In genomic region chr2:72478176-72478575, GRCm38 (mm10) we compare ENCODE assay signal across 8 mouse cellular contexts. TPM values are rescaled to one million over a fixed set of nuclear protein-coding genes. Genes with fewer than 3 reads are reported as not detected.
A peak's percentile ranks its signal among the peaks of the same experiment; 100 is the strongest.
DNase-seq lines count a peak whose midpoint lies in the region; ATAC-seq and TF ChIP-seq lines count a peak whose summit lies in the region.
"Had no signal": no experiment of that assay in that cellular context is flagged by ENCODE, and none has a peak within 500 bp of the region (broad histone marks: within the 10 kb centered on the region; RNA-seq: fewer than 3 reads in every experiment).

No protein-coding gene starts in this region.

- peaks cover 33% of the 10 kb centered on the region for H3K4me1 ChIP-seq in lung, embryonic 15.5 days
- peaks cover 60% of the 10 kb centered on the region for H3K4me1 ChIP-seq in forebrain, embryonic 13.5 days
- peaks cover 11% of the 10 kb centered on the region for H3K4me1 ChIP-seq in limb, embryonic 14.5 days (ENCODE audit: control insufficient read depth, insufficient read depth, low read length)
- peaks cover 28% of the 10 kb centered on the region for H3K4me1 ChIP-seq in stomach, embryonic 16.5 days (ENCODE audit: control insufficient read depth, insufficient read depth, low read length)

- no peak overlapping the region for H3K9ac ChIP-seq in lung, embryonic 15.5 days
- peak overlapping the region; percentile 86; the same call in 1 of the 2 replicates for H3K9ac ChIP-seq in forebrain, embryonic 13.5 days
- H3K9ac ChIP-seq in limb, embryonic 14.5 days (ENCODE audit: low read depth, low read length, severe bottlenecking): no peak overlapping the region
- H3K9ac ChIP-seq in stomach, embryonic 16.5 days (ENCODE audit: low read length): no peak overlapping the region

- no peaks in the 10 kb centered on the region for H3K27me3 ChIP-seq in lung, embryonic 15.5 days
- H3K27me3 ChIP-seq in forebrain, embryonic 13.5 days: peaks cover 11% of the 10 kb centered on the region
- no peaks in the 10 kb centered on the region for H3K27me3 ChIP-seq in limb, embryonic 14.5 days (ENCODE audit: control insufficient read depth, insufficient read depth, low read length)
- no peaks in the 10 kb centered on the region for H3K27me3 ChIP-seq in stomach, embryonic 16.5 days (ENCODE audit: control insufficient read depth, insufficient read depth, low read length)

- H3K9me3 ChIP-seq in lung, embryonic 15.5 days: no peaks in the 10 kb centered on the region
- no peaks in the 10 kb centered on the region for H3K9me3 ChIP-seq in forebrain, embryonic 13.5 days (replicated peaks)
- H3K9me3 ChIP-seq in limb, embryonic 14.5 days (ENCODE audit: control insufficient read depth, low read length): no peaks in the 10 kb centered on the region
- no peaks in the 10 kb centered on the region for H3K9me3 ChIP-seq in stomach, embryonic 16.5 days (replicated peaks; ENCODE audit: control insufficient read depth, low read length)

- peaks cover 40% of the 10 kb centered on the region for H3K36me3 ChIP-seq in lung, embryonic 15.5 days
- H3K36me3 ChIP-seq in forebrain, embryonic 13.5 days (ENCODE audit: poor library complexity, severe bottlenecking): peaks cover 33% of the 10 kb centered on the region
- peaks cover 37% of the 10 kb centered on the region for H3K36me3 ChIP-seq in limb, embryonic 14.5 days (ENCODE audit: control insufficient read depth, insufficient read depth, low read length)
- H3K36me3 ChIP-seq in stomach, embryonic 16.5 days (ENCODE audit: control insufficient read depth, insufficient read depth, low read length): peaks cover 8% of the 10 kb centered on the region; the same call in 1 of the 2 replicates

- TF ChIP-seq POLR2A in limb, embryonic 14.5 days (IDR thresholded peaks at IDR 0.05; ENCODE audit: borderline replicate concordance, extremely low read depth, insufficient read depth, insufficient read length): no peak

- WGBS in lung, embryonic 15.5 days: 76% methylated on average over 4 of the region's 4 CpGs
- WGBS in forebrain, embryonic 13.5 days: 31% methylated on average over 4 of the region's 4 CpGs
- WGBS in limb, embryonic 14.5 days: 73% methylated on average over 4 of the region's 4 CpGs
- 82% methylated on average over 4 of the region's 4 CpGs for WGBS in stomach, embryonic 16.5 days

- no peak for DNase-seq in lung, postnatal 10 days
- no peak for DNase-seq in limb, embryonic 14.5 days (ENCODE audit: low spot score)
- DNase-seq in adrenal gland, adult 2 months: no peak
- DNase-seq in embryo, embryonic 10 days (ENCODE audit: low spot score): no peak
- DNase-seq: kidney, postnatal 36 days had no signal

- ATAC-seq in lung, embryonic 15.5 days (ENCODE audit: borderline replicate concordance, extremely low read depth, low FRiP score, low TSS enrichment): no peak
- ATAC-seq in forebrain, embryonic 13.5 days: no peak
- no peak for ATAC-seq in limb, embryonic 14.5 days (ENCODE audit: low FRiP score, low read depth)
- no peak for ATAC-seq in stomach, embryonic 16.5 days (ENCODE audit: insufficient read depth, low FRiP score)

- H3K27ac ChIP-seq in lung, embryonic 15.5 days: no peak overlapping the region
- H3K27ac ChIP-seq in forebrain, embryonic 13.5 days: peak overlapping the region; percentile 87
- no peak overlapping the region for H3K27ac ChIP-seq in limb, embryonic 14.5 days (replicated peaks; ENCODE audit: low read depth, low read length)
- H3K27ac ChIP-seq in stomach, embryonic 16.5 days (ENCODE audit: low read length): no peak overlapping the region; the same call in 1 of the 2 replicates

- peak overlapping the region; percentile 70 for H3K4me2 ChIP-seq in lung, embryonic 15.5 days
- peak overlapping the region; percentile 75 for H3K4me2 ChIP-seq in forebrain, embryonic 13.5 days
- peak overlapping the region; percentile 65 for H3K4me2 ChIP-seq in limb, embryonic 14.5 days (replicated peaks; ENCODE audit: low read depth, low read length, severe bottlenecking)
- H3K4me2 ChIP-seq in stomach, embryonic 16.5 days (ENCODE audit: low read depth, low read length): peak overlapping the region; percentile 88

- H3K4me3 ChIP-seq in lung, embryonic 15.5 days: peak overlapping the region; percentile 69
- H3K4me3 ChIP-seq in forebrain, embryonic 13.5 days: peak overlapping the region; percentile 85
- H3K4me3 ChIP-seq in limb, embryonic 14.5 days (replicated peaks; ENCODE audit: low read length): peak overlapping the region; percentile 80
- peak overlapping the region; percentile 96 for H3K4me3 ChIP-seq in stomach, embryonic 16.5 days (replicated peaks; ENCODE audit: low read length)

RNA-seq across cellular contexts. Expression of gene Cdca7, which starts 2.2 kb away (rescaled TPM):
- polyA plus RNA-seq in lung, embryonic 15.5 days (2015; fragmentation: Nextera tagmentation; extraction: Ambion mirVana): 149 and 157 TPM in 2 replicates
- polyA plus RNA-seq in forebrain, embryonic 13.5 days (2015; fragmentation: Nextera tagmentation; extraction: Ambion mirVana): 198 and 207 TPM in 2 replicates
- polyA plus RNA-seq in limb, embryonic 14.5 days (2012; rRNA removed): 123 and 142 TPM in 2 replicates
- 126 and 138 TPM in 2 replicates for polyA plus RNA-seq in limb, embryonic 14.5 days (2014; fragmentation: Nextera tagmentation; extraction: Ambion mirVana)
- polyA plus RNA-seq in stomach, embryonic 16.5 days (2015; fragmentation: Nextera tagmentation; extraction: Ambion mirVana): 112 and 114 TPM in 2 replicates
- 1 to 10 TPM; 2.0 to 4.6 TPM for total RNA-seq in adrenal gland, adult 2 months (2021)
- polyA plus RNA-seq in adrenal gland, adult 2 months (2012; rRNA removed): 1.0 and 1.7 TPM in 2 replicates

Comparison
In these comparisons a context has a peak if more than half of its experiments do, and no peak if none do; other contexts are left out.
1. RNA of gene Cdca7, which starts 2.2 kb away (polyA plus RNA-seq): 198 to 207 TPM in forebrain, embryonic 13.5 days, 149 to 157 TPM in lung, embryonic 15.5 days, 123 to 142 TPM in limb, embryonic 14.5 days and 112 to 114 TPM in stomach, embryonic 16.5 days; 1.0 to 1.7 TPM in adrenal gland, adult 2 months; every median in the first group is over 10 times any median in the second.
2. Peak in every context shown above with its lines, with median percentiles within 50 percentile points of each other: H3K4me2 ChIP-seq and H3K4me3 ChIP-seq.